Mouse (Mus musculus): Measurements from ENCODE around the gene Fam69a.

- TF ChIP-seq CTCF (IDR thresholded peaks at IDR 0.05; ENCODE audit: extremely low read depth, insufficient read length, insufficient replicate concordance, low read depth, low read length) (no peak), POLR2A (IDR thresholded peaks at IDR 0.05; ENCODE audit: low read depth, low read length) (no peak)
Observed at GRCm38 (mm10) chr5:107901014-107901615, 85.8 kb downstream of the Fam69a start.

All from small intestine, adult 2 months (tissue).